Mouse (Mus musculus) adrenal gland, adult 2 months (tissue): Measurements from ENCODE around the gene Uhmk1. TPM values are rescaled to one million over a fixed set of nuclear protein-coding genes. Genes with fewer than 3 reads are reported as not detected.
A peak's percentile ranks its signal among the peaks of the same experiment; 100 is the strongest.

Experiments
- DNase-seq: peaks from one replicate; pipeline ENCODE4 v3.0.0; 2021
- polyA plus RNA-seq: library from polyadenylated mRNA; depleted of rRNA; stranded (reverse); fragments of >200 nt; gene quantifications from 2 replicates; pipeline ENCODE4 v1.2.3, GENCODE M21; 2012
- total RNA-seq, 2 experiments: library from RNA; stranded (reverse); gene quantifications; 2 replicates each; pipeline ENCODE4 v1.2.3; 2021

Gene Uhmk1
- total and polyA plus RNA-seq, 3 experiments = 8.3 to 65.4 (median 60.6) TPM

GRCm38 (mm10) chr1:170174814-170175332 is 40.3 kb downstream of the Uhmk1 start, which contains the start of gene Uap1:
Gene Uap1, minus strand, starts transcription at chr1:170174957.
- DNase-seq = peak; percentile 100

DNA sequence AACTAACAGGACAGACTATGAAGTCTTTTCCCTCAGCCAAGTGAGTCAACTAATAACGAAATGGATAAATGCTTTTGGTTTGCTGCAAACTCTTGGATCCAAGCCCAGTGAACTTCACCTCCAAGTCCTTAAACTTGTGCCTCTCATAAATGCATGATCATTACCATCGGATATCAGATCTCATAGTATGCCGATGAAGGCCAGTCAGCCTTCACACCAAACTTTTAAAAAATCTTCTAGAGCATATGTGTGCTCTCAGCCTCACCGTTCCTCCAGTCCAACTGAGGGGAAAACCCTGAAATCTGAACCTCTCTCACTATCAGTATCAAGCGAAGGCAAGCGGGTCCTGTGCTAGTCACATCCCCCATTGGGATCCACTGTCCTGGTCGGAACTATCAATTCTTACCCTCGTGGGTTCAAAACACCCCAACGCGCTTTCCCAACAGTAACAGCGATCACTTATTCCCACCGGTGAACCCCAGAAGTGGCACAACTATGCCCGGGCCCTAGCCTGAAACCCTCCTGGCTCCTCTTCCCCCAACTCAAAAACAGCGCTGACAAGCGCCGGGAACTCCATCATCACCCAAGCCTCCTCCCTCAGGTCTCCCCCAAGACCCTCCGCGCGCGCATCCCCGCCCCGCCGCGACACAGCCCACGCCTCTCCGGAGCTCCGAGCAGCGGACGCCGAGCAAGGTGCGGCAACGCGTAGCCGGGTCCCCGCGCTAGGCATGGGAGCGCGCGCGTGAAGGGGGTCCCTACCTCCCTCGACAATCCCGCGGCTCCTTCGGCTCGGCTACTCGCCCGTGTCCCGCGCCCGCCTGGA is 41.0 kb downstream of the Uhmk1 start:
- DNase-seq = peak; percentile 67

- DNase-seq = no peak
These were observed 47.4 kb downstream of the Uhmk1 start for GRCm38 (mm10) chr1:170167781-170168180.

GRCm38 (mm10) chr1:170164913-170165312 is 50.3 kb downstream of the Uhmk1 start:
- no peak for DNase-seq

DNA sequence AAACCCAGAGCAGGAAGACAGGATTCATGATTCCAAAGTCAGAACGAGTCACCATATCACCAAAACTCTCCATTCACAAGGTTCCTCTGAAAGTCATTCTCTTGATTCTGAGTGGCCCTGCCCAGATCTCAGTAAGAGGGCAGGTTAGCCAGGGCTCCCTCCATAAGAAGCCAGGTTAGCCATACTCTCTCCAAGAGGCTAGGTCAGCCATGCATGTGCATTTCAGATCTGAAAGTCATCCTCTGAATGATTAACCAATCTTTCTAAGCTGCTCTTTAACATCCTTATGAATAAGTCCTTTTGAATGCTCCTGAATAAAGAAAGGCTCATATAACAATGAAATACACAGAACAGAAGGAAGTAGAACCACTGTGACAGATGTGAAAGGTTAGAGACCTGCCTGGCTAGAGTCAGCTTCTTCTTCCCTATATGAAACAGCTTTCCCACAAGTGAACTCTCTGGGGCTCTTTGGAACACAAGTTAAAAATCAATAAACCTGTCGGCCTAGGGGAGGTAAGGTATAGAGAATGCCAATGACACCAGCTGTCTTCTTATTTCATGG is 51.1 kb downstream of the Uhmk1 start:
- DNase-seq = no peak

DNA sequence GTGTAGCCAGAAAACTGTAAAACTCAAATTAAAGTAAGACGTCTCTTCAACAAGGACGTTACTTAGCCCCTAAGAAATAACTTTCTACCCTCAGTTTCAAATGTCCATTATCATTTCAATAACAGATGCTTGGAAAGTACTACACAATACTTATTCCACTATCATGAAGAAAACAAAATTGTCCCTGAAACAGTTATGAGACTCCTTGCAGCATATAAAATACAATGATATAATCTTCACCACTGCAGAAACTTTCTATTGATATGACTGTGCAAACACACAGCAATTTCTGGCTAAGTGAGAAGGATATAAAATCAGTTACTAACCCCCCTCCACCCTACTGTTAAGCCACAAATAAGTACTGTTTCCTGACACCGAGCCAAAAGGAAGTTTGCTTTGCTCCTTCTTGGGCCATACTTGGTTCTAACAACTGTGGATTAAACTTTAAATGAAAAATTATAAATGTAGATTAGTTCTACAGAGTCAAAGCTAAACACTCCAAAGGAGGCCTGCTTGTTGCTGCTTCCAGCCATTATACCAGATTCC is 51.7 kb downstream of the Uhmk1 start:
- DNase-seq = no peak

- peak; percentile 45 for DNase-seq
These were observed 53.3 kb downstream of the Uhmk1 start for GRCm38 (mm10) chr1:170161852-170162251.

DNA sequence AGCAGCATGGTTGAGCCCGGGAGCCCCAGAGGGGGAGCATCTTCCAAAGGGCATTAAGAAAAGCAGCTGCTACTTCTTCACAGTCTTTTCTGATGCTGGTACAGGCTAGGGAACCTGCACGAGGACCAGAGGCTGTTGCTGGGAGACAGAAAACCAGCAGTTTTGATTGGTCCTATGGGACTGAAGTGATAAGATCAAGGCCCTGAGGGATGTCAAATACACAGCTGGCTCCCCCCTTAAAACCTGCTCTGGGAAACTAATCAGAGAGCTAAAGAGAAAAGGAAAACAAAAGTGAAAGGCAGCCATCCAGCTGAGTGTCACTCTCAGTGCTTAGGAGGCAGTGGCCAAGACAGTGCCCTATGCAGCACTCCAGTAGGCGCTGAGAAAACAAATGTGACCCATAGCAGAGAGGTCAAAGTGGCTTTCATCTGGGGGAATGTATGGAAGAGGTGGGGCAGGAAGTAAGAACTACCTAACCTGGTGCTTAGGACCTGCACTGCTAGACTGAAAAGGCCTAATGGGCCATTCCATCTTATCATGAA is 54.7 kb downstream of the Uhmk1 start:
- no peak for DNase-seq

- no peak for DNase-seq
These were observed 55.5 kb downstream of the Uhmk1 start for GRCm38 (mm10) chr1:170159707-170160106.

DNA sequence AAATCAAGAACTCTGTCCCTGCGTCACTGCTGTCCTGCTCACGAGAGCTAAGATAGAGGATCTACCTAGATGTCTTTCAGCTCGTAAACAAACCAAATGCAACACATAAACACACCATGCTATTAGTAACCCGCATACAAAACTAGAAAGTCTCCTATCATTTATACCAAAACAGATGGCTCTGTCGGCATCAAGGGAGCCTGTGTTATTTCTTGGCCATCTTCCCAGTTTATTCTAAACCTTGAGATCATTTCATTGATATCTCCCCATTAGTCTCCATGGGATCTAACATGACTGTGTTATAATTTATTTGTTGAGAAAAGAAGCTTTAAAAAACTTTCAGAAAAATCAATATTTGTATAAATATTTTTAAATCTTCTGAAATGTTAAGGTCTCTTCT is 59.4 kb downstream of the Uhmk1 start:
- no peak for DNase-seq

GRCm38 (mm10) chr1:170155298-170155697 is 59.9 kb downstream of the Uhmk1 start:
- DNase-seq = no peak

DNA sequence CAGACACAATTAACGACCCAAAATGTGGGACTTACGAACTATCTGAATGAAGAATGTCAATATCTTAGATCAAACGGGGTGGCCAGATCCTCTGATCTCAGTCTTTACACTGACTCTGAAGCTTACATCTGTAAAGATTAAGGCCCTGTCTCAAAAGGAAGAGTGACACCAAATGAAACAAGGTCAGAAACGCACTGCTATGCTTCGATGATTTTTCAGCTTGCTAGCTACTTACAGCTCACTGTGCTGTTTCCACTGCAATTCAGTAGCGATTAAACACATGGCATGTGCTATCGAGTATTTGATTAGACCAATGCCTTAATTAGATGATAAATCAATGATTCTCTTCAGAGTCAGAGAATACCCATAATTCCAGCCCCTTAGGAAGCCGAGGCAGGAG is 61.2 kb downstream of the Uhmk1 start:
- no peak for DNase-seq

DNA sequence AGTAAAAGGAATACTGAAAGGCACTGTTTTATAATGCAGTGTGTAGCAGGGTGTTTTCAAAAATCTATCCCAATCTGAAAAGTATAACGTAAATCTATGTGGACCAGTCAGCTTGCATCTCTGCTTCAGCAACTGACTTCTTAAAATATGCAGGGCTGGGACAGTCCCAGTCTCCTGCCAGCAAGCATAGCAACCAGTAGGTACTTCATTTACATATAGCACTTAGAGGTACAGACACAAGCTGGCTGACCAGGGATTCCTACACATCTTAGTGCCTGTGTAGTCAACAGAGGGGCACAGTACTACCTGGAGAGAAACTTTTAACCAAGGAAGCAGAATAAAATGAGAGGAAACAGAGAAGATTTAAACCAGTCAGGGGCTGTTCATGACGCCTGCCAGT is 62.6 kb downstream of the Uhmk1 start:
- no peak for DNase-seq

DNA sequence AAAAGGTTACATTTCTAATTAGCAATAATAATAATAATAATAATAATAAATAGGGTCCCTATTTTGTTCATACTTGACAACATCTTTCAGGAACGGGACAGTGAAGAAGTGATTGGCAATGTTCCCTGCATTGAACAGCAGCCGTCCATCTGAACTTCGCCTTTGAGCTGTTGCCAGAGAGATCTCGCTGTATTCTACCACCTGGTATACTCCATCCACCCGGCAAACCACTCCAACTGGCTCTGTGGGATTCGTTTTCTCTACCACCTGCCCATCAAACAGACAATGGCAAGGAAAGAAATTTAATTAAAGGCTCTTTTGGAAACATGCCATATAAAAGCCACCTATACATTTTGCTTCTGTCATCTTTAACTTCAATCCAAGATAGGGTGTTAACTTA is 64.3 kb downstream of the Uhmk1 start:
- DNase-seq = no peak

DNA sequence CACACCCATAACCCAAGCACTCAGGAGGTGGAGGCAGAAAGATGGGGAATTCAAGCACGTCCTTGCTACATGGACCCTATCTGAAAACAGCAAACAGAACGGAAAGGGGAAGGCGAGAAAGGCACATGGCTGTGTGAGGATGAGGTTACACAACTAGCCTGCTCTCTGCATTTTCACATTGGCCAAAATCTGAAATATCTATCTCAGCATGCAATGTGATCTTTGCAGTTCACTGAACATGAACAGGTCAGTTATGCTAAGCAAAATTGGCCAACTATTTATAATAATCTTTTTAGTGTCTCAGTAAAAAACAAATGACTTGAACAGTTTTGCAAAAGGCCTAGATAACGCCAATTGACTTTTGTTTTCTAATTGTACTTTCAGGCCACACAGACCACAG is 65.4 kb downstream of the Uhmk1 start:
- DNase-seq = no peak

GRCm38 (mm10) chr1:170148536-170148935 is 66.7 kb downstream of the Uhmk1 start:
- no peak for DNase-seq

GRCm38 (mm10) chr1:170147651-170148448 is 67.3 kb downstream of the Uhmk1 start:
- peak; percentile 52 for DNase-seq

GRCm38 (mm10) chr1:170145606-170146005 is 69.6 kb downstream of the Uhmk1 start:
- no peak for DNase-seq
